Mouse (Mus musculus): ENCODE results near the gene Cep131.

The Cep131 gene

DNA sequence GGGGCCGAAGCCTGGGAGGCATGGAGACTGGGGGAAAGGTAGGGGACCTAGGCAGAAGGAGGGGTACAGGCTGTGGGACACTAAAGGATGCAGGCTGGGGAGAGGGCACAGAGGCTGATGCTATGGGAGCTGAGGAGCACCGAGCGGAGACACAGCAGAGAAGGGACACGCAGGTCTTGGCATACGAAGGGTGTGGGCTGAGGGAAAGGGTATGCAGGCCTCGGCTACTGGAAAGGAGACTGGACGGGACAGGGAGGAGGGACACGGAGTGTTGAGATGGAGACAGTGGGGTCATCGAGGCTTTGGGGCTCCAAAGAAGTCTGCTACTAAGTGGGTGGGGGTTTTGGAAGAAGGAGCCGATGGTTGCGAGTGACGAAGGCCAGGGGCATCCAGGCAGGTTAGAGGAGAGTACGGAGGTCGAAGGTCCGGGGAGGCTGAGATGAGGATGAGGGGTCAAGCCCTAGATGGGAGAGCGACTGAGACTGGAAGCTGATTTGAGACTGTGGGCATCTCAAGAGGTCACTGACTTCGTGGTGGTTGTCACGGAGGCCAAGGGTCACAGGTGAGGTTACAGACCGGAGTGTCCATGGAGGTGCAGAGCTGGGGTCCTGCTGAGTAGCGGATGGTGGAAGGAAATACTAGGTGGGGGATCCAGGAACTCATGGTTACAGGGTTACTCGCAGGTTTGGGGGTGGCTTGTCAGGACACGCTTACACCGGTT, 38.9 kb downstream of the Cep131 start:
- no peak for DNase-seq

DNA sequence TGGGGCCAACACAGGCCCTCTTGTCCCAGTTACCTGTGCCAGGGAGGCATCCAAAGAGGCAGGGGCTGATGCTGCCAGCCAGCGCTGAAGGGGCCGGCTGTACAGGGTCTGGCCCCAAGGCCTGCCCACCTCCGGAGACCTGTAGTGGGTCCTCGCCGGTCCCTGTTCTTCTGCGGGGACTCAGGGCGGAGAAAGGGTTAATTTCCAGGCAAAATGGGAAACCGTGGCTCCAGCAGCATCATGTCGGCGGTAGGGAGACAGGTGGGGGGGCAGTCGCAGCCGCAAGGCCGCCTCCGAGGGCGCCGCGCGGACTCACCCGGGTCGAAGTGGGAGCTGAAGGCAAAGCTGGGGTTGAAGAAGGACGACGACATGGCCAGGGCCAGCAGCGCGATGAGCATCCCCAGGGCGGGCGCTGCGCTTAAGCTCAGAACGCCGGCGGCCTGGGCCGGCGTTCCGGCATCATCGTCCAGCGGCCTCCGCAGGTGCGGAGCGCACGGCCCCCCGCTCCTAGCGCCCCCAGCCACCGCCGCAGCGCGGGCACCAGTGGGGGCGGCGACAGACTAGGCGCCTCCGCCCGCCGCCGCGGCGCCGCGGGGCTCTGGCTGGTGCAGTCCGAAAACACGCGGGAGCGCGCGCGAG, 40.0 kb downstream of the Cep131 start, which contains the start of gene Aatk:
Aatk (minus strand) TSS at position 615 of the 639 bp plus-strand sequence.
- DNase-seq = no peak

DNA sequence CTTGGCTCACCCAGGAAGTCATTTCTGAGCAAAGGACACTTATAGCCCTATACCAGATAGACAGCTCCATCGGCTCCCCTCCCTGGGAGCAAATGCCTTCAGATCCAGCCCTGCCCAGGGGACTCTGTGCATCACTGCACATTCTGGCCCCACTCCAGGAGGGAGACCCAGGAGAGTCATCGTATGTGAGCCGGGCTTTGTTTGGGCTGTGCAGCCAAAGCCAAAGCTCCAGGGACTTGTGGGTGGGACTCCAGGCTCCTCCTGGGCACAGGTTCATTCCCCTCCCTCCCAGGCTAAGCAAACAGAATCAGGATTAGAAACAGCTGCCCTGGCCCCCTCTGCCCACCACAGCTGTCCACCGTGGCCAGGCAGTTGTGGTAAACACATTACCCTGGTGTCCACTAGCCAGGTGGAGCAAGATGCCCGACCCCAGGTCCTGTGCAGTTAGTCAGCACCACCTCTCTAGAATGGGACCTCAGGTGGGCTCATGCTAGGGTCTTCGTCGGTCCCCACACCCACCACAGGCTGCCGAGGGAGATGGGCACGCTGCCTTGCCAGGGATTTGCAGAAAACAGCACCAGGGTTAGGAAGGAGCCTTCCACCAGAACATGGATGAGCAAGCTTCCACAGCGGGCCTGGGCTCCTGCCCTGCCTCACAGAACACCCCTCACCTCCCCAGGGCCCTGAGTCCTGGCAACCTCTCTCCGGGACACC, 40.6 kb downstream of the Cep131 start:
- no peak for DNase-seq

DNA sequence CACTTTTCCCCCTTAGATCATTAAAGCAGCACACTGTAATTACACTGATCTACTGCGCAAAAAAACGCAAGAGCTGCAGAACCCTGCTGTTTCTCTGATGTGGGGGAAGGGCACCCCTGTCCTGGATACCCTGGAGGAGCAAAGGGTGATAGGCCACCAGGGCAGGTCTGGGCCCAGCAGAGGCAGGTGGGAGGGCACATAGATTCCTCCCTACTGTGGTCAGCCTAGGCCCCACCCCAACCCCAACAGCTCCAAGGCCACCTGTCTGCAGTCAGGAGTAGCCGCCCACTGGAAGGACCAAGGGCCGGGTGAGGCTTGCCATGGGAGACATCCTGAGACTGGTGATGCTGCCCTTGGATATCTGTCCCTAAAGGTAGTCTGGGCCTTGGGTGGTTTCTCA, 41.3 kb downstream of the Cep131 start:
- DNase-seq = no peak

DNA sequence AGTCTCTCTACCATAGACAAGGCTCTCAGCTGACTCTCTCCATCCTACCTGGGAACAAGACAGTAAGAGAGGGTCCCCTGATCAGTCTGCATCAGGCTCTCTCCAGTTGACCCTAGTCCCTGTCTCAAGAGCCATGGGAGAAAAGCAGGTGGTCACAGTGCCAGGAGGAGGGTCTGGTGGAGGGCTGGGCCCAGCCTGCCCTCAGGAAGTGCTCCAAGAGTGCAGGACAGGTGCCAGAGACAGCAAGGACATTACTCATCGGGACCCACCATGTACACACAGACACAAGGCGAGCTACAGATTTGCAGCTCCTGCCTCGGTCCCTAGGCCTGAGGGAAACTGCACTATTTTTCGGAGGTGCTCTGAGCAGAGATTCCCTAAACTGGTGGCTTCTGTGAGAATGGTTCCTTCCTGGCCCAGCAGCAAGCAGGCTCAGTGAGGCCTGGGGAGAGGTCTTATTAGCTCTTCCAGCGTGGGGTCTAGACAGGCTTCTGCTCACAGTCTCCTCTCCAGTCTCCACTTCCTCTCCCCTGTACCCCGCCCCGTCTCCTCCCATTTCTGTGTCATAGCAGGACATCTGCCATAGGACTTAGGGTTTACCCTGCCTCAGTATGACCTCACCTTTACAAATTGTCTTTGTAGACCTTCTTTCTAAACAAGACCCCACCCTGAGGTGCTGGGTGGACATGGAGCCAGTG, 44.3 kb downstream of the Cep131 start:
- DNase-seq = no peak

DNA sequence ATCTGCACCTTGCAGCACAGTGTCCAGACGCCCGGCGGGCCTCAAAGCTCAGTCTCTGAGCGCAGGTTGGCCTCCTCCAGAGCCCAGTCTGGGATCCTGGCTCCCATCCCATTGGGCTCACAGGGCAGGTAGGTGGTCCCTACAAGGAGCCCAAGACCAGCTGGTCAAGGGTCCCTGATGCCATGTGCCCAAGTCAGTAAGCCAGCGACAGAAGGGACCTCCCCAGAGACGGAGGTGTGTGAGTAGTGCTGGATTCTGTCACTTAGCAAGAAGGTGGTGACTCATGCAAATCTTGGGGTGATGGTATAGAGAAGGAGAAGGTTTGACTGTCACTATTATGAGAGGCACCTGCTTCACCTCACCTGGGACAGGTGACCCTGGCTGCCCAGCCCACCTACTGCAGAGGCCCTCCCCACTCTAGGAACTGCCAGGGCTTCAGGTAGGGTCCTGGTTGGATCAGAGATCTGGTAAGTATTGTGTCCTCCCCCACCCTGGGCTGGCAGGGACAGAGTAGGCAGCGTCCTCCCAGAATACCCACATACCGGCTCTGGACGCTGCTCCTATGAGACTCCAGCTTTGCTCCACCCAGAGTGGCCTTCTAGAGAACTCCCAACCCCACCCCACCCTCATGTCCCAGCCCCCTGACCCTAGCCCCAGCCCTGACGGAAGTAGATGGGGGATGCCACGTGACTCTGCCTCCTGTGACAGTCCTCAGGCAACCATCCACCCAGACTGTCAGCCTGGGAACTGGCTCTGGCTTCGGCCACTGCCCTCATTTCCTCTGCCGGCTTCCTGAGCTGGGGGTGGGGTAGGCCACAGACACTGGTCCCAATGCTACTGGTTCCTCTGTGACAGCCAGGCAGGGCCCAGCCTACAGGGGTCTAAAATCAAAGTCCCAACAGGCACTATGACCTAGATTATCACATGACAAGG, 45.2 kb downstream of the Cep131 start:
- DNase-seq = peak; percentile 63

DNA sequence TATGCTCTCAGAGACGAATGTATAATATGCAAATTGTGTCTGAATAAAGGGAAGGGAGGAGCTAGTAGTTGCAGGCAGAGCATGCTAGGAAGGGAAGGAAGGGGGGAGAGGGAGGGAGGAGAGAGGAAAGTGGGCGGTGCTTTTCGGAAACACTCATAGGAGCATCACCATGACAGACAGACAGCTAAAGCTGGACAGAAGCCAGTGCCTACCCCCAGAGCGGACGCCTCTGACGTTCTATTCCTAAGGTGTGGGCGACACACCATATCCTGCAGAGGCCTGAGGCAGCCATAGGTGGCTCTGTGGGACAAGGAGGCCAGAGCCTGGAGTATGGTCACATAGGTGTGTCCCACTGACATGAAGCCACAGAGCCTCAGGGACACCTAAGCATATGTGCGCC, 46.2 kb downstream of the Cep131 start:
- DNase-seq = no peak

DNA sequence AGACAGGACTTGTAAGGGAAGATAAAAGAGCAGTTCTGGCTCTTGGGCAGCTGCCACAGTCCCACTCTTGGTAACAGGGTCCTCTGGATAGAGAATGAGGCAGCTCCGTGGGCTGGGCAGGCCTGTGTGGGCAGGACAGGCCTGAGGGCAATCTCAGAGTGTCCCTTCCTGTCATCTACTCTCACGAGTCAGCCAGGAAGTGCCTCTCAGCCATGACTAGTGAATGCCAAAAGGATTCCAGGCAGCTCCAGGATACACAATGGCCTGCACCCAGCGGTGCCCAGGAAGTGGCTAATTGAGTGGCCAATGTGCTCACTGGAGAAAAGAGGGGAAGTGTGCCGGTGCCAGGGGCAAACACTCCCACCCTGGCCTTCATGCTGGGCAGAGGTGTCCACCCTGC, 47.0 kb downstream of the Cep131 start:
- no peak for DNase-seq

DNA sequence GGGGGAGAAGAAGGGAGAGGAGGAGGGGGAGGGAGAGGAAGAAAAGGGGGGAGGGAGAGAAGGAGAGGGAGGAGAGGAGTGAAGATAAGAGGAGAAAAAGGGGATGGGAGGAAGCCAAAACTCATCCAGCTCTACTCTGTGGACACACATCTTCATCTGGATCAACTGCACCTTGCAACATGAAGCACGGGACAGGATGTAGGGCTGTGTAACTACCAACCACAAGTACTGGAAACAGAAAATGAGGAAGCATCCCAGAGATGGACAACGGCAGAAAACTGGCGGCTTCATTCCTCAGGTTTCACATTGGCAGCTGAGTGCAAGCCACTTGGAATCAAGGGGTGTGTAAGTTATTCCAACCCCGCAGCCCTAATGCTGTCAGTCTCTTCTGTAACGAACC, 51.9 kb downstream of the Cep131 start:
- no peak for DNase-seq

DNA sequence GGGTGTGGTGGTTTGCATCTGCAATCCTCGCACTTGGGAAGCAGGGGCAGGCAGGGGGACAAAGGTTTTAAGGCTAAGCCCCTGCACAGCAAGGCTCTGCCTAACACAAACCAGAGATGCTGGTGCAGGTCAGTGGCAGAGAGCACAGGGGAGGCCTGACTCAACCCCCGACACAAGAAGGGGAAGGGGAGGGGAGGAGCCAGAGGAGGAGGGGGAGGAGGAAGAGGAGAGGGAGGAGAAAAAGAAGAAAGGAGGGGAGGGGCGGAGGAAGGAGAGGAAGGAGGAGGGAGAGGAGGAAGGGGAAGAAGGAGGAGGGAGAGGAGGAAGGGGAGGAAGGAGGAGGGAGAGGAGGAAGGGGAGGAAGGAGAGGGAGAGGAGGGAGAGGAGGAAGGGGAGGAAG, 52.3 kb downstream of the Cep131 start:
- DNase-seq = no peak

DNA sequence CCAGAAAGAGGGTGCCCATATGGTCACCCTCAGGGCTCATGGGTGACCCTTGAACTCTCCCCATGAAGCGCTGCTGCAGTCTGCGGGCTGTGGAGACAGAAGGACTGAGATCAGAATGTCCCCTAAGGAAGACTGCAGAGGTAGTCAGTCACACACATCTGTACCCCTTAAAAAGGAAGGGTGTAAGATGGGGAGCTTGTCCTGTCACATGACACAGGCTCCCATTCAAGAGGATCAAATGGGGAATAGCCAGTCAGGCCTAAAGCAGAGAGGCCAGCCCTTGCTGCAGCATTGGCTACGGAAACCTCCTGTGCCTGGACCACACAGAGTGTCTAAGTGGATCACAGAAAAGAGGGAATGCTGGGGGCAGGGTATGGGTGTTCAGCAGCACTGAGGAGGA, 53.2 kb downstream of the Cep131 start:
- DNase-seq = no peak

DNA sequence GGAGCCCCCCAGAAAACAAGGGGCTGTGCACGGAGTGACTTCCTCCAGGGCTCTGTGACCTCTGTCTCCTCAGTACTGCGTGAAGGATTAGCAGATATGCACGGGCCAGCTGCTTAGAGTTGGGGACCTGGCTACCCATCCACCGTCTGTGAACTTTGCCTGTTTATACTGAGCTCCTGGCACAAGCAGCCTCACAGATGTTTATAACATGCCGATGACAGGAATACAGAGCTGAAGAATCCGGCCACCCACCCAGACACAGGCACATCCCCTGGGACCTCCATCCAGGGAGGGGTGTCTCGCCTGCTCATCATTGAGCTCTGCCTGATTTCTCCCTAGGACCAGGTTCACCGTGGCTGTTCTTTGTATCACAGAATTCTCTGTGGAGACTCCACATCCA, 54.6 kb downstream of the Cep131 start:
- no peak for DNase-seq

DNA sequence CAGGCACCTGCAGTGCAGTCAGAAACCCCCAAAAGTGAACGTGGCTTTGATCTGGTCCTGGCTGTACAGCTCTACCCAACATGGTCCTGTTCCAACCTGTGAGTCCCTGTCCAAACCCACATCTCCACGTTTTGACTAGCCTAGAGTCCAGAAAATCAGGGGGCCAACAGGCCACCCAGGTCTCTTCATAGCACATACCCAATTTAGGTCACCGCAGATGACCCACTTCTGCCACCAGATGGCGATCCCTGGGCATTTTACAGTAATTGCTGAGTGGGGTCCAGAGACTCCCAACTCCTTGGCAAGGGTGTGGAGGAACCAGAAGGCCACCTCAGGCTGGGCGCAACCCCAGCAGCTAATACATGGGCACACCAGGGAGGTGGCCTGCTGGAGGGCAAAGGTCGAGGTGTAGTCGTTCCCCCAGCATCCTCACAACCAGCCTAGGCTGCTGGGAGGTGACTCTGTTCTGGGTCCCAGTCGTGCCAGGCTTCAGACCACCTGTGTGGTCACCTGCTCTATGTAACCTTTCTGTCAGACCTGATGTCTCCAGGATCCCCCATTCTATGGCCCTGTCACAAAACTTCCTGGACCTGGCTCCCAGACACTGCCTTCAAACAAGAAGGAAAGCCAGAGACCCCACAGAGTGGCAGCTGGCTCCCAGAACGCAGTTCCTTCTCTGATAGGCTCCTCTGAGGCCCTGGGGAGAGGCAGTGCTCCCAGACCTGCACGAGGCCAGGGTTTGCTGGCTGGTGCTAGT, 56.3 kb downstream of the Cep131 start:
- DNase-seq = peak; percentile 42

DNA sequence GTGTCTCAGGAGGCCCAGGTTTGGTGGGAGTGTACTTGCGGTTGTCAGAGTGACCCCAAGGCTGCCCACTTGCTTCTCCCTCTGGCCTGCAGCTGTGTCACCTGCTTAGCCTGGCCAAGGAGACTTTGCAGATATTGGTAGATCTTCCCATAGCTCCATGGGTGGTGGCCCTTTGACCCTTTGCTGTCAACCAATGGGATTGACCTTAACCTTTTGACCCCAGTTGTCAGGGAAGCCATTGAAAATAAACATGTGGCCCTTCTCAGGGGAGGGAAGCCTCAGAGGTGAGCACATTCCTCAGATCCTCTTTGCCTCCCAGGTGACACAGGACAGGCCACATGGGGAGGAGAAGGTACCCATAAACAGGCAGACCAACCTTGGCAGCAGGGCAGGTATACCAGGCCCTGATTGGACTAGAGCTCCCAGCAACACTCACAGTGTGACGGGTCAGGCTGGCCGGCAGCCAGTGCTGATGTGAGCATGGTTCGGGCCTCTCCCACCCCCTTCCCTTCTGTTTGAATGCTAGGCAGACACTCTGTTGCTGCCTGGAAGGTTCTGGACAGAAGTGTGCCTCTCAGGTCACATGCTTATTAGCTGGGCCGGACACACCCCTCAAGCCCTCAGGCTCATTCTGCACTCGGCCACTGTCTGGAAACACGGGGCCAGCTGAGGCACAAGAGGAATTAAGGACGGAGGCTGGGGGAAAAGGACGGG, 57.0 kb downstream of the Cep131 start:
- DNase-seq = no peak

DNA sequence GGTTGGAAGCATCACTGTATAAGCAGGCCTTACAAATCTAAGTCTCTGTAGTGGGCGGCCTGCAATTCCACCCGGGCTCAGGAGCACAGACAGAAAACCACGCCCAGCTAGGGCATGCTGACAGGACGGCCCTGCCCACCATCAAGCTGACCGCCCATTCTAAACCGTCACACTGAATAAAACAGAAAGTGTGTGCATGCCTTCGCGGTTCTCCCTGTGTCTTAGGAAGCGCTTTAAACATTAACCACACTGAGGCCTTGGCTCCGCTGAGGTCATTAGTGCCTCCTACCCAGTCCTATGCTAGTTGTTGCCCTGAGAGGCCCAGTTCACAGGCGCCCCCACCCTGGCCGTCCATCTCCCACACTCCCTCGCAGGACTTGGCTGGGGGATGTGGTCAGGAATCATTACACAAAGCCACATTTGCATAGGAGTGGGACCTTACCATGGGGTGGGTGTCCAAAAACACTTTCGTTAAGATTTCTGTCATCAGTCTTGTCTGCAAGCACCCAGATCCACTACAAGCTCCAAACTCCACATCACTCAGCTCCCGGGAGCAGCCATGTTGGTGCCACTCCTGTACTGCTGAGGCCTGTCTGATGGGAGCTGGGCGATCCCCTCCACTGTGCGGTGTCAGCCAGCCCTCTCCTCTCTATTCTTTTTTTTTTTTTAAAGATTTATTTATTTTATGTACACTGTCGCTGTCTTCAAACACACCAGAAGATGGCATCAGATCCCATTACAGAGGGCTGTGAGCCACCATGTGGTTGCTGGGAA, 58.1 kb downstream of the Cep131 start:
- no peak for DNase-seq

DNA sequence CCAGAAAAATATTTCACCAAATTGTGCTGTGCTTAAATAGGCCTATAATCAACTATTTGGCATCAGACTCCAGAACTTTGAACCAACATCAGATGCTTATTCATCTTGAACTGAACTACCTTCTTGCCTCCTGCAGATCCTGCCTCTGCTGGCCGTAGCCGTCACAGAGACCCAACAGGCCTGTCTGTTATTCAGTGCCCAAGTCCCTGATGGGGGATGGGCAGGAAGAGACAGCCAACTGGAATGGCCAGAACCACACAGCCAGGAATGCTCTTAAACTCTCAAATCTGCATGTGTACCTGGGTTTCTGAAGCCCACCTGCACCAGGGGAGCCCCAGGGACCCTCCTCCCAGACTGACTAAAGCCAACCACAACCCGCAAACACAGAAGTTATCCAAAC, 59.7 kb downstream of the Cep131 start:
- no peak for DNase-seq

DNA sequence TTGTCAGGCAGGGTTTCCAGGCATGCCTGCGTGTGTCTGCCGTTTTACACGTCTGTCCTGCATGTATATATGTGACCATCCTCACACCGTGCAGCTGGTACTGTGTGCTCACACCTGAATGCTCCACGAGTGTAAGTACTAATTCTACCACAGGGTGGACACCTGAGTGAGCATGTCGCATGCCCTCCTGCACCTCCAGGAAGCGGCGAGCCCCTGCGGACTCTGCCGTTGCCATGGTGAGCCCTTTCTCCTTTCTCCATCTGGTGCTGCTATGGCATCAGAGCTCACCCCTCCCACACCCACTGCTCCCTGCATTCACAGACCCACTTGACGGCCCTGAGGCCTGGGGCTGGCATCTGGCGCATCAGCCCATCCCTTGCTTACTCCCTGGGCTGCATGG, 63.8 kb downstream of the Cep131 start:
- DNase-seq = no peak

DNA sequence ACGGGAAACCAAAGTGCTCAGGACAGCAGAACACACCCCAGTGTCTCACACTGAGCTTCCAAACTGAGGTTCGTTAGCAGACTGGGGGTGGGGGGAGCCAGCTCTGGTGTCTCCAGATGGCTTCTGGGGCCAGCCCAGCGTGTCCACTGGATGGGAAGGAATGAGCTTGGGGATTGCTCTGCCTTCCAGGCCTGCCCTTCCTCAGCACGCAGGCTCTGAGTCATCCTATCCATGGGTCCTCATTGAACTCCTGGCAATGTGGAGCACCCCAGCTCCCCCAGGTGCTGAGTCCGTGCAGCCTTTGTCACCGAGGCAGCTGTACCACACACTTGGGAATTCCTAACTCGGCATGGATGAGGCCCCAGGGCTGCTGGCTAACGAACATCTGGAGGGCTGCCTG, 64.4 kb downstream of the Cep131 start:
- DNase-seq = no peak

DNA sequence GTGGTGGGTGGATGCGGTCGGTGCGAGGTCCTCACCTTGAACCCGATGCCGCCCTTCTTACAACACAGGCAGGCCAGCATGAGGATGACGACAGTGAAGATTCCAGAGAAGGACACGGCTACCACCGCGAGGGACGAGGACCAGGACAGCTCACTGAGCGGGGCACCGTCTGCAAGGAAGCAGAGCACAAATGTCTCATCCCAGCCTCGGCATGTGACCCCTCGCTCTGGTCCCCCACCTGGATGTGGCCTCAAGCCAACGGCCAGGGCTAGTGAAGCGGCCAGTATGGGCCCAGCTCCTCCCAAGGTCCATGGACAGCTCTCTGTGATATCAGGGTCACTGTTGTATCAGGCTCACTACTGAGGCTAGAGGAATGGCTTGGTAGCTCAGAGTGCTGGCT, 65.3 kb downstream of the Cep131 start:
- DNase-seq = no peak
